Mouse (Mus musculus) C2C12 (cell line): ENCODE results near the gene Slc6a9.

Experiments used
- CTCF ChIP-seq: IDR thresholded peaks from one replicate; pipeline ENCODE4 v1.5.1; 2011; ENCODE audit not compliant: control insufficient read depth, insufficient read depth, insufficient read length
- MYOD1 ChIP-seq: IDR thresholded peaks from one replicate; pipeline ENCODE4 v1.6.1; 2011; ENCODE audit warnings: low read depth; ENCODE audit not compliant: control insufficient read depth, insufficient read length
- MYOG ChIP-seq: IDR thresholded peaks from one replicate; pipeline ENCODE4 v1.6.1; 2011; ENCODE audit not compliant: control insufficient read depth, insufficient read length; ENCODE audit errors: extremely low read depth
- USF1 ChIP-seq: IDR thresholded peaks from one replicate; pipeline ENCODE4 v1.6.1; 2011; ENCODE audit warnings: low read depth, mild to moderate bottlenecking, control low read depth, moderate library complexity

DNA sequence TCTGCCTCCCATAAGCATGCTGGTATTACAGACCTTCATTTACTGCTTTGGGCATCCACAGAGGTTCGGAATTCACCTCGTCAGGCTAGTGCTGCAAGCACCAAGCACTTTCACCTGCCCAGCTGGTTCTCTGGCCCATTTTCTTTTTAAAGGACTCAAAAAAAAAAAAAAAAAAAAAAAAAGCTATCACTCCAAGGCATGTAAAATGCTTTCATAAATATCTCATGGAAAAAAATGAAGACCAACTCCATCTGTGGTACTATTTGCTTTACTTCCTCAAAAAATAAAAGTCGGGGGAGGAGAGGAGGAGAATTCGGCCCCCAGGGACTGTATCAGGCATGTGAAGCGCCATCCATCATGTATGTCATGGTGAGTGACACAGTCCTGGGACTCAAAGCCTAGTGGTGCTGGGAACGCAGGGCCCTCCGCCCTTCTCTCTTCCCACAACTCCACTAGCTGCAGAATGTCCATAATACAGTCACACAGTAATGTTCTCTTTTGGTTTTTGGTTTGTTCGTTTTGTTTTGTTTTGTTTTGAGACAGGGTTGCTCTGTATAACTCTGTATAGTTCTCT lies 5.6 kb upstream of the Slc6a9 start:
- TF ChIP-seq CTCF: no peak
- no peak for TF ChIP-seq USF1
- no peak for TF ChIP-seq MYOG
- no peak for TF ChIP-seq MYOD1
